Mouse (Mus musculus) heart, adult 2 months (tissue): ENCODE measurements around the gene Med13l. TPM values are rescaled to one million over a fixed set of nuclear protein-coding genes. Genes with fewer than 3 reads are reported as not detected.

ENCODE experiments used
- DNase-seq, 2 experiments: peaks; one replicate each; pipeline ENCODE4 v3.0.0; 2021
- H3K27ac ChIP-seq: fragments of 200-600 bp; 2 replicates; pipeline ENCODE4 v1.8.1; 2022
- H3K27me3 ChIP-seq: fragments of 200-500 bp; 2 replicates; pipeline ENCODE4 v1.6.1; 2012; ENCODE audit warnings: mild to moderate bottlenecking, low read length, inconsistent platforms, mixed read lengths; ENCODE audit not compliant: control insufficient read depth, insufficient read depth
- H3K36me3 ChIP-seq: fragments of 200-500 bp; 2 replicates; pipeline ENCODE4 v1.6.1; 2012; ENCODE audit warnings: low read length, inconsistent platforms; ENCODE audit not compliant: control insufficient read depth, insufficient read depth
- H3K4me1 ChIP-seq: fragments of 200-500 bp; 2 replicates; pipeline ENCODE4 v1.6.1; 2011; ENCODE audit warnings: low read length; ENCODE audit not compliant: control insufficient read depth, insufficient read depth
- H3K4me3 ChIP-seq: fragments of 200-600 bp; 2 replicates; pipeline ENCODE4 v1.8.1; 2022
- H3K79me2 ChIP-seq: fragments of 200-500 bp; replicated peaks from 2 replicates; pipeline ENCODE4 v1.6.1; 2012; ENCODE audit warnings: mild to moderate bottlenecking, inconsistent platforms, low read length, moderate library complexity, mixed read lengths; ENCODE audit not compliant: control insufficient read depth, insufficient read depth
- H3K9ac ChIP-seq: fragments of 200-500 bp; 2 replicates; pipeline ENCODE4 v1.6.1; 2012; ENCODE audit warnings: low read depth, mild to moderate bottlenecking, control low read depth, inconsistent platforms, low read length, mixed read lengths
- CTCF ChIP-seq: fragments of 200-600 bp; IDR thresholded peaks from 2 replicates; pipeline ENCODE4 v1.8.1; 2022; ENCODE audit warnings: antibody characterized with exemption, mild to moderate bottlenecking, moderate library complexity
- EP300 ChIP-seq: fragments of 200-500 bp; IDR thresholded peaks from 2 replicates; pipeline ENCODE4 v1.6.1; 2011; ENCODE audit warnings: low read depth, low read length, control low read depth; ENCODE audit not compliant: insufficient read depth
- POLR2A ChIP-seq: fragments of 200-500 bp; IDR thresholded peaks from 2 replicates; pipeline ENCODE4 v1.6.1; 2011; ENCODE audit warnings: mild to moderate bottlenecking, low read depth, low read length, control low read depth; ENCODE audit not compliant: insufficient read depth
- WGBS: fragments of 180-500 bp; shearing (Covaris S2); methylation state at CpG from one replicate; pipeline ENCODE4 v1.1.7; 2018; 5-methylcytosine and 5-hydroxymethylcytosine counted together
- intact Hi-C: fragments of 180-260 bp; cut with DNase I; formaldehyde crosslinking; loops from one replicate; pipeline ENCODE4 v1.15.1; 2025
- polyA plus RNA-seq: library from polyadenylated mRNA; depleted of rRNA; stranded (reverse); fragments of >200 nt; gene quantifications from 2 replicates; pipeline ENCODE4 v1.2.3, GENCODE M21; 2012
- total RNA-seq, 2 experiments: library from RNA; stranded (reverse); gene quantifications; 2 replicates each; pipeline ENCODE4 v1.2.3; 2021

The Med13l gene
- total and polyA plus RNA-seq, 3 experiments = 11.0 to 30.8 (median 29.9) TPM

DNA sequence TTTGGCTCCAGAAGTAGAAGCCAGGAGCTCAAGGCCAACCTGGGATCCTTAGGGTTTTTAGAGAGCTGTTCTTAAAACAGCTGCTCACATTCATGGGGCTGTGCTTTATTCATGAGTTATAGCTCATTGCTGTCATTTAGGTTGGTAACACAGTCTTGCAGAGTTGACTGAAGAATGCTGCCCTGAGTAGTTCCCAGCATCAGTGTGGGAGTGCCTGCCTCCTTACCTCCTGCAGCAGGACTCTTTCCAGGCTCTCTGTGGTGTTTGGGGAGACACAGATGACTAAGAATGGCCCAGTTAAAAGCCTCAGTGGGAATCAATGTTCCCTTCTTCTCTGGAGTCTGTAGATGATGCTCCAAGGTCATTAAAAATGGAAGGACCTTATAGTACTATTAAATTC, 111.6 kb downstream of the Med13l start:
- Histone ChIP-seq H3K4me1 (peaks cover 16% of the 10 kb centered on the region), H3K27ac (no peak overlapping the region), H3K4me3 (no peak overlapping the region), H3K27me3 (no peaks in the 10 kb centered on the region), H3K9ac (no peak overlapping the region), H3K79me2 (peaks cover 2% of the 10 kb centered on the region; the same call in 1 of the 2 replicates), H3K36me3 (peaks cover 10% of the 10 kb centered on the region)
- intact Hi-C loops = no loop called here
- no peak for DNase-seq
- TF ChIP-seq CTCF = no peak

GRCm38 (mm10) chr5:118673859-118674258, 113.4 kb downstream of the Med13l start:
- peaks cover 2% of the 10 kb centered on the region; the same call in 1 of the 2 replicates for H3K79me2 ChIP-seq
- peaks cover 16% of the 10 kb centered on the region for H3K4me1 ChIP-seq
- no peak overlapping the region for H3K4me3 ChIP-seq
- intact Hi-C loops = no loop called here
- no peak overlapping the region; the same call in 1 of the 2 replicates for H3K27ac ChIP-seq
- no peak for DNase-seq
- peaks cover 10% of the 10 kb centered on the region for H3K36me3 ChIP-seq
- no peaks in the 10 kb centered on the region for H3K27me3 ChIP-seq
- no peak overlapping the region for H3K9ac ChIP-seq
- 51% methylated on average over 5 of the region's 5 CpGs for WGBS
- TF ChIP-seq CTCF (no peak), EP300 (no peak), POLR2A (no peak)

DNA sequence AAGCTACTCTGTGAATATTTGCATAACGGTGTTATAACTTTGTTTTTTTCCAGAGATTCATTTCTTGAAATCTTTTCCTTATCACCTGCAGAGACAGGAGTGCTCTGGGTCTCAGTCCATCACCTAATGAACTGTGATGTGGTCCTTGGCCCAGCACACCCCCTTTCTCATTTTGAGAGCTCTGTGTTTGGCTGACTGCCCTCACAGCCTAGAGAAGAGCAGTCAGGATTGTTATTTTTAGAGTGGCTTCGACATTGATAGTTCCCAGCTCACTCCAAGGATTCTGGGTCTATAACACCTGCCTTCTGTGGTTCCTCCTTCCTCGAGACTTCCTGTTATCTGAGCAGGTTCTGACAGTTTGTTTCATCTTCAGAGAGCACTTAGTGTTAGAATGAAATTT, 113.8 kb downstream of the Med13l start:
- Histone ChIP-seq H3K27ac (peak overlapping the region; percentile 53), H3K36me3 (peaks cover 10% of the 10 kb centered on the region), H3K79me2 (0 out of 2 replicates have a peak, but pooled peaks cover 2% of the 10 kb centered on the region), H3K27me3 (no peaks in the 10 kb centered on the region), H3K9ac (no peak overlapping the region), H3K4me3 (no peak overlapping the region), H3K4me1 (peaks cover 17% of the 10 kb centered on the region)
- TF ChIP-seq CTCF (no peak), POLR2A (no peak), EP300 (no peak)
- peak in 1 of 2 experiments; percentile 45 for DNase-seq
- 21% methylated on average over 3 of the region's 3 CpGs for WGBS
- intact Hi-C loops = no loop called here

DNA sequence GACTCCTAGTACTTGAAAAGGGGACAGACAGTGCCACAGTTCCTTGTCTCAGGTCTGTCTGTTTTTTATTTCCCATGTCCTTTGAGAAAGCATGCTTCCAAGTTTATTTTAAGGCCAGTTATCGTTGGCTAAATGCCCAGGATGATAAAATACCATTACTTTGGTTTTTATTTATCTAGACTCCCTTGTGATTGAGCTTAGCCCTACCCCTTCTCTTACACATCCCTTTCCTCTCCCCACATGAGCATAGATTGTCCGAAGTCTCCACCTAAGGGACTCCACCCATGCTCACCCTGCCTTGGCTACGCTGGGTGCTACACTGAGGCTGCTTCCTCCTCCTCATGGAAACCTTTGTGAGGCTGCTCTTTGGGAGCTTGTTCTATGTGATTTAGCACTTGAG, 115.2 kb downstream of the Med13l start:
- Histone ChIP-seq H3K9ac (no peak overlapping the region), H3K4me3 (no peak overlapping the region), H3K36me3 (peaks cover 10% of the 10 kb centered on the region), H3K4me1 (peaks cover 20% of the 10 kb centered on the region), H3K27ac (peak overlapping the region; percentile 64), H3K27me3 (no peaks in the 10 kb centered on the region), H3K79me2 (no peaks in the 10 kb centered on the region)
- 14% methylated on average over 3 of the region's 3 CpGs for WGBS
- intact Hi-C loops = no loop called here
- TF ChIP-seq CTCF (no peak), POLR2A (no peak), EP300 (no peak)
- DNase-seq = peak in 1 of 2 experiments; percentile 31

GRCm38 (mm10) chr5:118676151-118676918, 115.9 kb downstream of the Med13l start:
- no peak overlapping the region for H3K9ac ChIP-seq
- no peak for DNase-seq
- H3K79me2 ChIP-seq = no peaks in the 10 kb centered on the region
- intact Hi-C loops = no loop called here
- no peaks in the 10 kb centered on the region for H3K27me3 ChIP-seq
- no peak overlapping the region for H3K4me3 ChIP-seq
- peaks cover 10% of the 10 kb centered on the region for H3K36me3 ChIP-seq
- H3K27ac ChIP-seq = peak overlapping the region; percentile 64
- TF ChIP-seq EP300 = no peak
- TF ChIP-seq POLR2A = no peak
- no peak for TF ChIP-seq CTCF
- peaks cover 21% of the 10 kb centered on the region for H3K4me1 ChIP-seq
- 62% methylated on average over 8 of the region's 8 CpGs for WGBS

- DNase-seq = no peak
- TF ChIP-seq CTCF (no peak), POLR2A (no peak), EP300 (no peak)
- Histone ChIP-seq H3K79me2 (no peaks in the 10 kb centered on the region), H3K4me3 (no peak overlapping the region), H3K27me3 (no peaks in the 10 kb centered on the region), H3K36me3 (peaks cover 7% of the 10 kb centered on the region), H3K4me1 (peaks cover 19% of the 10 kb centered on the region), H3K9ac (no peak overlapping the region), H3K27ac (no peak overlapping the region)
- intact Hi-C loops = no loop called here
- WGBS = 70% methylated on average over 9 of the region's 9 CpGs
Measured at GRCm38 (mm10) chr5:118679283-118679835, 118.9 kb downstream of the Med13l start.
